Mouse (Mus musculus): ENCODE results near the gene Ddx19b.

DNA sequence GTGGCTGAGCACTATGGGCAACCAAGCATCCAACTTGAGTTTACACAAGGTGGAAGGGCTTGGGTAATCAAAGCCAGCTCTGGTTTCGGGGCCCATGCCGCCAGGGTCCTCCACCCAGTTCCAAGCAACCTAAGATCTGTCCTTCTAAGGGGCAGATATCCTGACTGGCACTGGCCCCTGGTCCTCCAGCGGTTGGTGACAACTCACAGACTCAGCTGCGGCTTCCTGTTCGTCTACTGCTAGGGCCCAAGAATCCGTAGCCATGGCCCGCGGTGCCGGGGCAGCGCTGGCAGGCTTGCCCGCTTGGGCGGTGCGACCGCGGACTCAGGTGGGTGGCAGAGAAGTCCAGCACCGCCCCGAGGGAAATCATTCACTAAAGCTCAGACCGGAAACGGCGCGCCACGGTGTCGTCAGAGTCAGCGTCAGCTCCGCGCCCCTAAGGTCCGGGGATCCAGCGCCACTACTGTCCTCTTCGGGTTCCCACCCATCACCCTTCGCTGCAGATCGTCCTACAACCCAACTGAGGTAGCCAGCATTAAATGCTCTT is 4.1 kb downstream of the Ddx19b start:
- TF ChIP-seq CTCF (IDR thresholded peaks at IDR 0.05; ENCODE audit: control insufficient read depth, insufficient read depth, insufficient read length): no peak
- no peak for TF ChIP-seq MAX (IDR thresholded peaks at IDR 0.05)
- no peak for TF ChIP-seq USF1 (IDR thresholded peaks at IDR 0.05; ENCODE audit: low read depth)
- TF ChIP-seq MYOG (IDR thresholded peaks at IDR 0.05; ENCODE audit: control insufficient read depth, extremely low read depth, insufficient read length): no peak
- no peak for TF ChIP-seq MYOD1 (IDR thresholded peaks at IDR 0.05; ENCODE audit: control insufficient read depth, insufficient read length, low read depth)
